Mouse (Mus musculus) common myeloid progenitor, adult 5-6 weeks (primary cell): ENCODE measurements at regions not wholly inside any gene's neighbourhood (a gene's known extent, or its start where the extent isn't known, plus 50 kb on each side); places are given as distances from the start of the nearest gene placed in this dataset.

ENCODE experiments used
- ATAC-seq: replicated peaks from 2 replicates; pipeline ENCODE4 v1.8.0; 2016; ENCODE audit warnings: low read depth, mild to moderate bottlenecking, moderate TSS enrichment, inconsistent platforms; ENCODE audit not compliant: poor library complexity, severe bottlenecking

GRCm38 (mm10) chr8:26226612-26227528 is 107.5 kb downstream of the Gm45692 start:
- ATAC-seq: no peak

GRCm38 (mm10) chr8:26227529-26227895 is 108.2 kb downstream of the Gm45692 start:
- ATAC-seq: no peak

GRCm38 (mm10) chr8:26229548-26229947 is 110.2 kb downstream of the Gm45692 start:
- ATAC-seq: no peak

GRCm38 (mm10) chr8:26239075-26239474 is 119.7 kb downstream of the Gm45692 start:
- ATAC-seq: no peak

GRCm38 (mm10) chr8:26239604-26240003 is 120.3 kb downstream of the Gm45692 start:
- ATAC-seq: peak; percentile 69

- no peak for ATAC-seq
These were observed 124.4 kb downstream of the Gm45692 start for GRCm38 (mm10) chr8:26243743-26244142.

- no peak for ATAC-seq
These were observed 125.0 kb downstream of the Gm45692 start for GRCm38 (mm10) chr8:26244308-26244707.

GRCm38 (mm10) chr8:26255191-26255669 is 135.9 kb downstream of the Gm45692 start:
- ATAC-seq: no peak

- no peak for ATAC-seq
These were observed 141.0 kb downstream of the Gm45692 start for GRCm38 (mm10) chr8:26260294-26260693.

GRCm38 (mm10) chr8:26262536-26262935 is 143.2 kb downstream of the Gm45692 start:
- no peak for ATAC-seq

- no peak for ATAC-seq
These were observed 145.6 kb downstream of the Gm45692 start for GRCm38 (mm10) chr8:26264869-26265321.

GRCm38 (mm10) chr8:26265366-26265765 is 146.0 kb downstream of the Gm45692 start:
- ATAC-seq: no peak

GRCm38 (mm10) chr8:26266384-26266783 is 147.1 kb downstream of the Gm45692 start:
- ATAC-seq: no peak

GRCm38 (mm10) chr8:26267569-26267968 is 148.2 kb downstream of the Gm45692 start:
- ATAC-seq: no peak

- ATAC-seq: no peak
These were observed 149.5 kb downstream of the Gm45692 start for GRCm38 (mm10) chr8:26268751-26269415.

- peak; percentile 69; the same call in 1 of the 2 replicates for ATAC-seq
These were observed 152.8 kb downstream of the Gm45692 start for GRCm38 (mm10) chr8:26272110-26272509.

- ATAC-seq: no peak
These were observed 153.5 kb downstream of the Gm45692 start for GRCm38 (mm10) chr8:26272675-26273414.

- no peak for ATAC-seq
These were observed 154.1 kb downstream of the Gm45692 start for GRCm38 (mm10) chr8:26273415-26273760.

GRCm38 (mm10) chr8:26273792-26274191 is 154.5 kb downstream of the Gm45692 start:
- ATAC-seq: no peak

- ATAC-seq: no peak
These were observed 155.1 kb downstream of the Gm45692 start for GRCm38 (mm10) chr8:26274481-26274880.
